ENCODE assay signal across 9 mouse cellular contexts in genomic region chr6:82402501-82403495, GRCm38 (mm10). TPM values are rescaled to one million over a fixed set of nuclear protein-coding genes. Genes with fewer than 3 reads are reported as not detected.
DNase-seq lines count a peak whose midpoint lies in the region; ATAC-seq and TF ChIP-seq lines count a peak whose summit lies in the region.
"Had no signal": no experiment of that assay in that cellular context is flagged by ENCODE, and none has a peak within 500 bp of the region (broad histone marks: within the 10 kb centered on the region; RNA-seq: fewer than 3 reads in every experiment).

No protein-coding gene starts in this region.

- no peaks in the 10 kb centered on the region for H3K9me3 ChIP-seq in embryonic facial prominence, embryonic 13.5 days
- no peaks in the 10 kb centered on the region for H3K9me3 ChIP-seq in hindbrain, embryonic 14.5 days (ENCODE audit: control insufficient read depth, low read length)

- peak overlapping the region; percentile 76 for H3K4me2 ChIP-seq in embryonic facial prominence, embryonic 13.5 days
- H3K4me2 ChIP-seq in hindbrain, embryonic 14.5 days (replicated peaks) = peak overlapping the region; percentile 75

- TF ChIP-seq CTCF in heart, adult 2 months (IDR thresholded peaks at IDR 0.05) = 0 out of 2 replicates have a peak, but pooled peaks have one; percentile 9
- no peak for TF ChIP-seq CTCF in lung, adult 2 months (IDR thresholded peaks at IDR 0.05; ENCODE audit: insufficient read depth, low read length)

- H3K27ac ChIP-seq in heart, adult 2 months = no peak overlapping the region
- no peak overlapping the region for H3K27ac ChIP-seq in embryonic facial prominence, embryonic 13.5 days
- H3K27ac ChIP-seq in hindbrain, embryonic 14.5 days = peak overlapping the region; percentile 3; the same call in 1 of the 2 replicates

- H3K4me1 ChIP-seq in heart, adult 2 months (ENCODE audit: control insufficient read depth, insufficient read depth, low read length) = no peaks in the 10 kb centered on the region
- peaks cover 24% of the 10 kb centered on the region for H3K4me1 ChIP-seq in embryonic facial prominence, embryonic 13.5 days
- peaks cover 14% of the 10 kb centered on the region for H3K4me1 ChIP-seq in hindbrain, embryonic 14.5 days (replicated peaks; ENCODE audit: control insufficient read depth, insufficient read depth, low read length)
- H3K4me1 ChIP-seq in lung, adult 2 months (ENCODE audit: control insufficient read depth, insufficient read depth, low read length) = no peaks in the 10 kb centered on the region

- H3K36me3 ChIP-seq in heart, adult 2 months (ENCODE audit: control insufficient read depth, insufficient read depth, low read length) = no peaks in the 10 kb centered on the region
- no peaks in the 10 kb centered on the region for H3K36me3 ChIP-seq in embryonic facial prominence, embryonic 13.5 days
- H3K36me3 ChIP-seq in hindbrain, embryonic 14.5 days (replicated peaks; ENCODE audit: control insufficient read depth, insufficient read depth) = no peaks in the 10 kb centered on the region
- H3K36me3 ChIP-seq: G1E had no signal

- peak; percentile 44; the same call in 1 of the 2 replicates for ATAC-seq in embryonic facial prominence, embryonic 13.5 days (ENCODE audit: insufficient number of reproducible peaks, insufficient read depth, low FRiP score, low TSS enrichment, low read depth)
- ATAC-seq in hindbrain, embryonic 14.5 days (ENCODE audit: low FRiP score) = peak; percentile 58

- intact Hi-C loops in heart, adult 2 months (cut with DNase I) = no loop called here

- H3K4me3 ChIP-seq in heart, adult 2 months = no peak overlapping the region
- peak overlapping the region; percentile 40 for H3K4me3 ChIP-seq in embryonic facial prominence, embryonic 13.5 days
- peak overlapping the region; percentile 32 for H3K4me3 ChIP-seq in hindbrain, embryonic 14.5 days (replicated peaks; ENCODE audit: low read length)
- H3K4me3 ChIP-seq in lung, adult 2 months (replicated peaks; ENCODE audit: extremely low read depth, low read depth, low read length) = no peak overlapping the region

- TF ChIP-seq EP300 in heart, adult 2 months (IDR thresholded peaks at IDR 0.05; ENCODE audit: insufficient read depth, low read depth, low read length) = no peak

- H3K27me3 ChIP-seq in heart, adult 2 months (ENCODE audit: control insufficient read depth, insufficient read depth, low read length) = peaks cover 5% of the 10 kb centered on the region
- peaks cover 69% of the 10 kb centered on the region for H3K27me3 ChIP-seq in embryonic facial prominence, embryonic 13.5 days
- H3K27me3 ChIP-seq in hindbrain, embryonic 14.5 days (ENCODE audit: control insufficient read depth, insufficient read depth, low read length) = peaks cover 19% of the 10 kb centered on the region; the same call in 1 of the 2 replicates

- TF ChIP-seq POLR2A in heart, adult 2 months (IDR thresholded peaks at IDR 0.05; ENCODE audit: insufficient read depth, low read depth, low read length) = no peak
- no peak for TF ChIP-seq POLR2A in lung, adult 2 months (IDR thresholded peaks at IDR 0.05; ENCODE audit: borderline replicate concordance, extremely low read depth, low read depth, low read length)

- no peak for DNase-seq in heart, adult 2 months
- no peak for DNase-seq in heart, adult 8-10 months (ENCODE audit: low spot score)
- DNase-seq in Muller cell, postnatal 12 days (ENCODE audit: inconsistent ontology term) = peak; percentile 55
- DNase-seq in hindbrain, embryonic 14.5 days (ENCODE audit: low spot score) = peak; percentile 66
- DNase-seq in lung, adult 2 months = peak; percentile 9
- DNase-seq in retina, postnatal 1 day = peak; percentile 74
- no peak for DNase-seq in spleen, postnatal 10 days (ENCODE audit: low spot score in 2 of 2)

- no peaks in the 10 kb centered on the region for H3K79me2 ChIP-seq in heart, adult 2 months (replicated peaks; ENCODE audit: control insufficient read depth, insufficient read depth, low read length)

- 3% methylated on average over 34 of the region's 34 CpGs for WGBS in heart, adult 2 months
- 2% methylated on average over 34 of the region's 34 CpGs for WGBS in embryonic facial prominence, embryonic 13.5 days
- 2% methylated on average over 34 of the region's 34 CpGs for WGBS in hindbrain, embryonic 14.5 days
- WGBS in lung, adult 2 months = 4% methylated on average over 34 of the region's 34 CpGs

- no peak overlapping the region for H3K9ac ChIP-seq in heart, adult 2 months (ENCODE audit: low read depth, low read length)
- peak overlapping the region; percentile 55 for H3K9ac ChIP-seq in embryonic facial prominence, embryonic 13.5 days
- peak overlapping the region; percentile 45 for H3K9ac ChIP-seq in hindbrain, embryonic 14.5 days

RNA-seq across cellular contexts. Expression of gene Tacr1, which starts 0.7 kb away (rescaled TPM):
- total RNA-seq in heart, adult 2 months (2021) = not detected
- polyA plus RNA-seq in heart, adult 2 months (2012; rRNA removed) = 0.14 TPM in 1 of 2 replicates, not detected in the other
- not detected for total RNA-seq in heart, adult 8-10 months (2022)
- polyA plus RNA-seq in embryonic facial prominence, embryonic 13.5 days (2015; fragmentation: Nextera tagmentation; extraction: Ambion mirVana) = 0.38 and 0.55 TPM in 2 replicates
- polyA plus RNA-seq in hindbrain, embryonic 14.5 days (2014; fragmentation: Nextera tagmentation; extraction: Ambion mirVana) = 4.6 and 5.8 TPM in 2 replicates
- 0.17 and 0.26 TPM in 2 replicates for polyA plus RNA-seq in lung, adult 2 months (2012; rRNA removed)
- polyA plus RNA-seq: G1E had no signal

Comparison
In these comparisons a context has a peak if more than half of its experiments do, and no peak if none do; other contexts are left out.
1. DNase-seq: peak in Muller cell, postnatal 12 days (single experiment), hindbrain, embryonic 14.5 days (single experiment), lung, adult 2 months (single experiment) and retina, postnatal 1 day (single experiment); none in heart, adult 2 months (0 of 2), heart, adult 8-10 months (single experiment) and spleen, postnatal 10 days (0 of 2).
2. H3K4me3 ChIP-seq: peak in embryonic facial prominence, embryonic 13.5 days (single experiment) and hindbrain, embryonic 14.5 days (single experiment); none in heart, adult 2 months (single experiment) and lung, adult 2 months (single experiment).